Mouse (Mus musculus): ENCODE measurements around the gene Tpsab1. TPM values are rescaled to one million over a fixed set of nuclear protein-coding genes. Genes with fewer than 3 reads are reported as not detected.

Tpsab1 gene
- polyA plus RNA-seq (2012; rRNA removed): 0.02 TPM in 1 of 2 replicates, not detected in the other

GRCm38 (mm10) chr17:25345462-25345861, at the start of gene Tpsab1:
Gene Tpsab1, minus strand, starts transcription at chr17:25345562.

DNA sequence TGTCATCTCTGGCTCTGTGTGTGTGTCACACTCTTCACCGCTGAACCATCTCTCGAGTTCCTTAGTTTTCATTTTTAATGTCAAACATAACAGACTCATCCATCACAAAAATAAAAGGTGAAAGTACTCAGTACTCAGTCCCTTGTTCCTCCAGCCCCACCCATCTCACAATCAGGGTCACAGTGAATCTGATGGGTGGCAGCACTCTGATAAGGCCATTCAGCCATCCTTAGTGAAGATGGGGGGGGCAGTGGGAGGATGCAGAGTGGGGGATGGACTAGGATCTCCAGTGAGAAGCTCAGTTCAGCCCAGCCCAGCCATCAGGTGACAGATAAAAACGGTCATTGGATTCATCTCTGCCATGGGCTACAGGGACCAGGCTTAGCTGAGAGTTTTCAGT, 23.6 kb upstream of the Tpsab1 start, which contains the start of gene Tpsg1:
TSS of gene Tpsg1 (plus strand) at position 301 of the 400 bp plus-strand sequence.

DNA sequence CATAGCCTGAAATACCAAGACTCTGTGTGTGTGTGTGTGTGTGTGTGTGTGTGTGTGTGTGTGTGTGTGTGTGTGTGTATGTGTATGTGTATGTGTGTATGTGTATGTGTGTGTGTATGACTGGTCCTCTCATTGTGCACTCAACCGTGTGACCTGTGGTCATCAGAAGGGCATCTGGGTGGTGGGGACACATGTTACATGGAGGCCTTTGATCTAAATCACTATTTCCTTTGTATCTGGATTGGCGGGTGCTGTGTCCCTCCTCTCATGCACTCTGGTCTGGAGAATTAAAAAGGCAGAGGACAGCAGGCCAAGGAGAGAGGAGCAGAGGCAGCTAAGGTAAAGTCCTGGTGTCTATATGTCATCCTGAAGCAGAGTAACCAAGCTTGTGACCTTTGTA, 20.6 kb upstream of the Tpsab1 start, which contains the start of gene Tpsb2:
TSS of gene Tpsb2 (plus strand) at position 301 of the 400 bp plus-strand sequence.

GRCm38 (mm10) chr17:25318354-25318753, 27.0 kb downstream of the Tpsab1 start, which contains the start of gene Prss29:
Gene Prss29, plus strand, starts transcription at chr17:25318654.

GRCm38 (mm10) chr17:25308346-25308745, 37.0 kb downstream of the Tpsab1 start, which contains the start of gene Prss28:
Gene Prss28, plus strand, starts transcription at chr17:25308646.

DNA sequence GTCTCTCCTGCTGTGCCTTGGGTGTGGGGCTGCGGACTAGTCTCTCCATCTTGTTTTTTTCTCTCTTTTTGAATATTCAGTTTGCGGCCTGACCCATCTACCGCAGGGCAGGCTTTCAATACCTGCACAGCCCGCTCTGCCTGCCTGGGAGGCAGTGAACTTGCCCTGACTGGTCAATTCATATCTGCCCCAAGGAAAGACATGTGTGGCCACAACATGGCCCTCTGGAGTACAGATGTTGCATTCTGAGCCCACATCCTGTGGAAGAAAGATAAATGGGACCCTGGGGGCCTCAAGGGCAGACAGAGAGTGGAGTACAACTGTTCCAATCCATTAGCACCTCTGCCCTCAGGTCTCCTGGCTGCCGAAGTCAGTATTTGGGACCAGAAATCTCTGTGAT, 47.3 kb downstream of the Tpsab1 start, which contains the start of gene Prss34:
TSS of gene Prss34 (plus strand) at position 301 of the 400 bp plus-strand sequence.

Other genes starting within 250 kb of the Tpsab1 start
- gene Telo2, start 229.6 kb downstream of the Tpsab1 start, polyA plus RNA-seq (2012; rRNA removed): 7.4 and 8.8 TPM in 2 replicates
- 0.02 TPM in 1 of 2 replicates, not detected in the other for gene Ptx4, start 224.8 kb downstream of the Tpsab1 start, polyA plus RNA-seq (2012; rRNA removed)
- gene Clcn7, start 212.2 kb downstream of the Tpsab1 start, polyA plus RNA-seq (2012; rRNA removed): 6.7 and 8.2 TPM in 2 replicates
- gene Ccdc154, start 183.1 kb downstream of the Tpsab1 start, polyA plus RNA-seq (2012; rRNA removed): 0.02 and 0.03 TPM in 2 replicates
- not detected in 2 replicates for gene Gm38655, start 170.1 kb downstream of the Tpsab1 start, polyA plus RNA-seq (2012; rRNA removed)
- 13.3 and 13.8 TPM in 2 replicates for gene BC003965, start 161.0 kb downstream of the Tpsab1 start, polyA plus RNA-seq (2012; rRNA removed)
- gene Unkl, start 157.2 kb downstream of the Tpsab1 start, polyA plus RNA-seq (2012; rRNA removed): 30.9 and 38.3 TPM in 2 replicates
- 10.3 and 11.4 TPM in 2 replicates for gene Gnptg, start 105.4 kb downstream of the Tpsab1 start, polyA plus RNA-seq (2012; rRNA removed)
- 13.1 and 15.0 TPM in 2 replicates for gene Tsr3, start 105.4 kb downstream of the Tpsab1 start, polyA plus RNA-seq (2012; rRNA removed)
- gene Baiap3, start 89.2 kb downstream of the Tpsab1 start, polyA plus RNA-seq (2012; rRNA removed): 0.23 and 0.25 TPM in 2 replicates
- gene Ube2i, start 70.9 kb downstream of the Tpsab1 start, polyA plus RNA-seq (2012; rRNA removed): 162 and 191 TPM in 2 replicates
- 0.67 and 0.69 TPM in 2 replicates for gene Prss34, start 47.2 kb downstream of the Tpsab1 start, polyA plus RNA-seq (2012; rRNA removed)
- not detected in 2 replicates for gene Prss28, start 36.9 kb downstream of the Tpsab1 start, polyA plus RNA-seq (2012; rRNA removed)
- gene Prss29, start 26.9 kb downstream of the Tpsab1 start, polyA plus RNA-seq (2012; rRNA removed): not detected in 2 replicates
- gene Tpsb2, start 20.7 kb upstream of the Tpsab1 start, polyA plus RNA-seq (2012; rRNA removed): 0.07 and 0.16 TPM in 2 replicates
- gene Tpsg1, start 23.7 kb upstream of the Tpsab1 start, polyA plus RNA-seq (2012; rRNA removed): 0.28 and 0.70 TPM in 2 replicates
- 1.0 and 1.3 TPM in 2 replicates for gene Cacna1h, start 88.2 kb upstream of the Tpsab1 start, polyA plus RNA-seq (2012; rRNA removed)
- gene Tekt4, start 109.1 kb upstream of the Tpsab1 start, polyA plus RNA-seq (2012; rRNA removed): 0.06 TPM in 1 of 2 replicates, not detected in the other
- gene Sstr5, start 151.7 kb upstream of the Tpsab1 start, polyA plus RNA-seq (2012; rRNA removed): not detected in 2 replicates
- gene Sox8, start 225.1 kb upstream of the Tpsab1 start, polyA plus RNA-seq (2012; rRNA removed): 0.01 and 0.15 TPM in 2 replicates
- 3.2 and 4.0 TPM in 2 replicates for gene Lmf1, start 233.5 kb upstream of the Tpsab1 start, polyA plus RNA-seq (2012; rRNA removed)

Data from liver, embryonic 14 days (tissue).